ENCODE assay signal across 8 mouse cellular contexts in genomic region chr3:144362472-144362871, GRCm38 (mm10).
DNase-seq lines count a peak whose midpoint lies in the region; ATAC-seq lines count a peak whose summit lies in the region.

No protein-coding gene starts in this region.

- H3K36me3 ChIP-seq in limb, embryonic 10.5 days = no peaks in the 10 kb centered on the region; the same call in 1 of the 2 replicates
- no peaks in the 10 kb centered on the region for H3K36me3 ChIP-seq in midbrain, embryonic 14.5 days (ENCODE audit: control insufficient read depth, insufficient read depth, low read length)

- H3K9me3 ChIP-seq in limb, embryonic 10.5 days (replicated peaks) = no peaks in the 10 kb centered on the region
- H3K9me3 ChIP-seq in midbrain, embryonic 14.5 days (ENCODE audit: control insufficient read depth, low read length) = no peaks in the 10 kb centered on the region; the same call in 1 of the 2 replicates

- H3K9ac ChIP-seq in midbrain, embryonic 14.5 days (replicated peaks; ENCODE audit: low read length) = no peak overlapping the region

- no peak for ATAC-seq in midbrain, embryonic 14.5 days (ENCODE audit: low FRiP score, low TSS enrichment)

- H3K4me1 ChIP-seq in limb, embryonic 10.5 days = peaks cover 53% of the 10 kb centered on the region
- peaks cover under 1% of the 10 kb centered on the region; the same call in 1 of the 2 replicates for H3K4me1 ChIP-seq in midbrain, embryonic 14.5 days (ENCODE audit: control insufficient read depth, insufficient read depth, low read length)

- WGBS in limb, embryonic 10.5 days = 54% methylated on average over 10 of the region's 10 CpGs
- 60% methylated on average over 10 of the region's 10 CpGs for WGBS in midbrain, embryonic 14.5 days

- no peak overlapping the region for H3K4me3 ChIP-seq in limb, embryonic 10.5 days
- no peak overlapping the region for H3K4me3 ChIP-seq in midbrain, embryonic 14.5 days (replicated peaks; ENCODE audit: low read depth, low read length)

- DNase-seq in layer of hippocampus, postnatal 10 days (ENCODE audit: low spot score in 2 of 2) = peak; percentile 38 to 46
- DNase-seq in layer of hippocampus, adult 9-10 months (ENCODE audit: low spot score) = no peak
- DNase-seq in ES-CJ7 (ENCODE audit: low read depth, low spot score) = peak; percentile 73
- peak; percentile 73 for DNase-seq in adrenal gland, postnatal 14 days
- peak; percentile 22 to 29 for DNase-seq in layer of hippocampus, postnatal 36 days
- peak; percentile 14 for DNase-seq in testis, postnatal 14 days (ENCODE audit: low spot score)
- no peak for DNase-seq in limb, embryonic 10.5 days (ENCODE audit: low spot score)
- DNase-seq in midbrain, embryonic 14.5 days = no peak

- H3K27me3 ChIP-seq in limb, embryonic 10.5 days (ENCODE audit: low read depth, poor library complexity, severe bottlenecking) = no peaks in the 10 kb centered on the region
- H3K27me3 ChIP-seq in midbrain, embryonic 14.5 days (ENCODE audit: control insufficient read depth, insufficient read depth, low read length) = no peaks in the 10 kb centered on the region; the same call in 1 of the 2 replicates

- H3K27ac ChIP-seq in limb, embryonic 10.5 days = no peak overlapping the region
- H3K27ac ChIP-seq in midbrain, embryonic 14.5 days (replicated peaks; ENCODE audit: low read depth, low read length) = no peak overlapping the region

- no peak overlapping the region for H3K4me2 ChIP-seq in midbrain, embryonic 14.5 days (ENCODE audit: low read length)

Comparison
In these comparisons a context has a peak if more than half of its experiments do, and no peak if none do; other contexts are left out.
1. DNase-seq: peak in layer of hippocampus, postnatal 10 days (2 of 2), ES-CJ7 (single experiment), adrenal gland, postnatal 14 days (single experiment), layer of hippocampus, postnatal 36 days (2 of 2) and testis, postnatal 14 days (single experiment); none in layer of hippocampus, adult 9-10 months (single experiment), limb, embryonic 10.5 days (single experiment) and midbrain, embryonic 14.5 days (single experiment).